Mouse (Mus musculus) frontal cortex, postnatal 10 days (tissue): ENCODE data around the gene Phactr4.
"Not testable (repeated sequence)": the region's sequence is repeated elsewhere in the genome, so short reads cannot be mapped to it uniquely, and the experiment has no call there.

Source experiments
- DNase-seq, 2 experiments: peaks; one replicate each; pipeline ENCODE4 v3.0.0; 2022; ENCODE audit warnings: low spot score in 2 of 2, mixed read lengths in 1 of 2

Phactr4 gene

DNA sequence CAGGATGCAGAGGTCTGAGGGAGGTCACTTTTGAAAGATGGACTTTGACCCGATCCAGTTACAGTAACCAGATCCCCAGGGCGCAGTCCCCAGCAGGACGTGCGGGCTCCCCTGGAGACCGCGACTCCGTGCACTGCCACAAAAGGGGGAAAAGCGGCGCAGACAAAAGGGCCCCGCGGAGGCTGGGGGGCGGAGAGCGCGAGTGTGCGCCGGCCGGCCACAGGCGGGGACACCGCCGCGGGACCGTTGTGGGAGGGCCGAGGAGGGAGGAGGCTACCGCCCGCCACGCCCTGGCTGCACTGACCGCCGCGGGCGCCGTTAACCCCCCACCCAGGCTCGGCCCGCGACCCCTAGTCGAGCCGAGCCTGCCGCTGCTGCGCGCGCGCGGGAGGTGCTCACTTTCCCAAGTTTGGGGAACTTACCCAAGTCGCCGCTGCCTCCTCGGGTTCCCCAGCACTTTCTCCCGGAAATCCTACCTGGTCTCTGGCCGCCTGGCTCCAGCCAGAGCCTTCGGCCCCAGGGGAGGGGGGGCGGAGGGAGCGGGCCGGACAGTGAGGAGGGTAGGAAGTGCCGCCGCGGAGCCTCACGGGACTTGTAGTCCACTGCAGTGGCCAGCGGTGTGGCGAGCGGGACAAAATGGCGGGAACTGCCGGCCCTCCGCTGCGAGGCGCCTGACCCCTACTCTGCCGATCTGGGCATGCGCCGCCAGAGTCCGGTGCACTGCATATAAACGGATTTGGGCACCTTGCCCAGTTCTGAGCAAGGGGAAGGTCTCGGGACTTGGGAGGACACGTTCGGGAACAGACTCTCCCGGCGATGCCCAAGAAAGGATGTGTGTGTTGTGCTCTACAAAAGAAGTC lies at the start of gene Phactr4:
Phactr4 (minus strand) TSS at position 567 of the 860 bp plus-strand sequence.
- peak; percentile 90 to 92 for DNase-seq

- no peak for DNase-seq
Measured at GRCm38 (mm10) chr4:132469873-132470272, 47.6 kb upstream of the Phactr4 start.

GRCm38 (mm10) chr4:132464255-132464613 lies 41.9 kb upstream of the Phactr4 start:
- no peak for DNase-seq

DNA sequence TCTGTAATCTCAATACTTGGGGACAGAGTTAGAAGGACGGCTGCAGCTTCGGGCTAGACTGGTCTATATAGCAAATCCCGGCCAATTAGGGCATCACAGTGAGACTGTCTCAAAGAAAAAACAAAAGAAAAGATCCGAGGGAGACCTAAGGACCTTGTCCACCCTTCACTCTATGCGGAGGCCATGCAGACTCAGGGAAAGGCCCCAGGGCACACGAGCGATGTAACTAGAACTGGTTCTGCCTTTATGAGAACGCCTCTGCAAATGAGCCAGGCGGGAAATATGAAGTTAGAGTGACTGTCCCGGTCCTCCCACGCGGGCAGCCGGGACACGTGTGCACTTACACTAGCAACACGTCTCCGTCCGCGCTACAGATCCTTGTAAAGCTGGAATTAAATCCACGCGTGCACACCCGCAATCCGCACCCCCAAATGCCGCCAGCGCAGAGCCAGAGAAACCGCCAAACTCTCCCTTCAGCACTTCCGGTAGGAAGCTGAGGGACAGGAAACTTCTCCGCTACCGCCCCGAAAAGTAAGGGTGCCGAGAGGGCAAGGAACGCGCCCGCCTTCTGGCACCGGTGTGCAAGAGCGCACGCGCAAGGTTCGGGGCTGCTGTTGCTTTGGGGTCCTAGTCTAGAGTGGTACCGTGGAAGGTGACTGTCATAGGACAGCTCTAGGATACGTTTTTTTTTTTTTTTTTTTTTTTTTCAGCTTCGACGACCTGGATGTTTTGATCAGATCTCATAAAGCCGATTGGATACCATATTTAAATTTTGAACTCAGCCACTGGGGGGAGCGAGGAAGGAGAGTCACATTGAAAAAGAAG lies 41.4 kb upstream of the Phactr4 start, which contains the start of gene Med18:
Med18 (minus strand) TSS at position 492 of the 825 bp plus-strand sequence.
- peak; percentile 90 to 93 for DNase-seq

GRCm38 (mm10) chr4:132462836-132463235 lies 40.5 kb upstream of the Phactr4 start:
- no peak for DNase-seq

DNA sequence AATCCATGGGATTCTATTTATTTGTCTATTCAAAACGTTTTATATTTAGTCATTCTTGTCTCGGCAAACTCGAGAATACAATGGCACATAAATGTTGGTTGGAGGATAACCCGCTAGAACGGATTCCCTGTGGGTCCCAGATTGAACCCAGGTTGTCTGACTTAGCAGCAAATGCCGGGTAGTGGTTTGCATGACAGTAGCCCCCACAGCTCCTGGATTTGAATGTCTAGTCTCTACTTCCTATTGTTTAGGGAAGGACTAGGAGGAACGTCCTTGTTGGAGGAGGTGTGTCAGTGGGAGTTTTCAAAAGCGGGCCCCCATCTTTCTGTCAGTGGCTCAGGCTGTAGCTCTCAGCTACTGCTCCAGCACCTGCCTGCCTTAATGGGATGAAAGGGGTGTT lies 37.9 kb upstream of the Phactr4 start:
- DNase-seq, result no peak

- no peak for DNase-seq
Measured at GRCm38 (mm10) chr4:132455561-132455960, 33.3 kb upstream of the Phactr4 start.

- no peak for DNase-seq
Measured at GRCm38 (mm10) chr4:132455146-132455545, 32.9 kb upstream of the Phactr4 start.

- DNase-seq, result no peak
Measured at GRCm38 (mm10) chr4:132454216-132454615, 31.9 kb upstream of the Phactr4 start.

- no peak for DNase-seq
Measured at GRCm38 (mm10) chr4:132449778-132450177, 27.5 kb upstream of the Phactr4 start.

GRCm38 (mm10) chr4:132446105-132446504 lies 23.8 kb upstream of the Phactr4 start:
- no peak for DNase-seq

- DNase-seq, result no peak
Measured at GRCm38 (mm10) chr4:132444516-132444915, 22.2 kb upstream of the Phactr4 start.

GRCm38 (mm10) chr4:132437857-132438256 lies 15.6 kb upstream of the Phactr4 start:
- DNase-seq, result no peak

DNA sequence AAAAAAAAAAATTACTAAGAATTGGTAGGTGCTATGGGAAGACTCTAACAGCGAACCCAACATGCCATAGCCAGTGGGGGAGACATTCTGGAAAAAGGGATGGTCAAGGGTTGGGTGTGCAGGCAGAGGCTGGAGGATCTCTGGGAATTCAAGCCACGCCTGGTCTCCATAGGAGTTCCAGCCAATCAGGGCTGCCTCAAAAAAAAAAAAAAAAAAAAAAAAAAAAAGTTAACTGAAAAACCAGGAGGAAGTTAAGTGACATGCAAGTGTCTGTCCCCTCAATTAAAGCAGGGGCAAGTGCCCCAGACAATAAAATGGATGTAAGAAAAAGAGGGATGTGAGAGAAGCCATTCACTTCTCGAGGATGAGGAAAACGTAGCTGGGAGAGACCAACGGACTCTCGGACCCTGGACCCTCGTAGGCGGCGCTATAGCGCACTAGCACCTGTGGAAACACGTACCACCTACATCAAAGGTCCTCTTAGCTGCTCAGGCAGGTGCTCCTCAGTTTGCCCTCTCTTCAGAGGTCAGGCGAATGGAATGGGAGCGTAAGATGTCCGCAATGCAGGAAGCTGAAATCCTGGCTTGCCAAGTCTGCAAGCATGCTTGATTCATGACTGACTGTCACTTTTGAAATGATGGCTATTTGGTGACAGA lies 10.6 kb upstream of the Phactr4 start:
- DNase-seq, result no peak

DNA sequence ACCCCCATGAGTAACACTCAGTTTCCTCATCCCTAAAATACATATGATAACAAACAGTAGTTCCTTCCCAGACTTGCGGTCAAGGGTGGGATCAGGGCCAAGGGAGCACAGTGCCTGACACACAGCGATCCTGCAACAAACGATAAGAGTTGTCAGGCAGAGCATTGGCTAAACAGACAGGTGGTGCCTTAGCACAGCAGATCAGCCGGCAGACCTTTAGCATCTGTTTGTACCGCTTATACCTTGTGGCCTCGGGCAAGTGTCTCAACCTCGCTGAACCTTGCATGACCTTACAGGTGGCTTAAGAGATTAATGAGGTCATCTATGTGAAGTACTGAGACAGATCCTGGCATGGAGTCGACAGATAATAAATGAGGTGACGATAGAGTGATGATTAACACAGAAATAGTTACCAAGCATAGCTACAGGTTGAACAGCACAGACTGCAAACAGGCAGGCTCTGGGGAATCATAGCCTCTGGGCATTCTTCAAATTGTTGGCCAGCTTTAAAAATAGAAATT lies 5.8 kb upstream of the Phactr4 start:
- no peak for DNase-seq

DNA sequence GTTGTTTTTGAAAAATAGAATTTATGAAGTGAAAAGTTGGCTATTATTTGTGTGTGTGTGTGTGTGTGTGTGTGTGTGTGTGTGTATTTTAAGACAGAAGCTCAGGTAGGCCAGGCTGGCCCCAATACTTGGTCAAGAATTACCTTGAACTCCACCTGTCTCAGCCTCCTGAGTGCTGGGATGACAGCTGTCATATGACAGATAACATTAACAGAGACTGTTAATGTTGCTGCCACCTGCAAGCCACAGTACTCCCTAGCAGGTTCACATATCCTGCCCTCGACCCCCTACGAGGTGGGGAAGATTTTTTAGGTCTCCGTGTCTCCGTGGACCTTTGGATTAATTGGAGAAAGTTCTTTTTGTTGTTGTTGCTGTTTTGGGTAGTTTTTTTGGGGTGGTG lies 5.2 kb upstream of the Phactr4 start:
- DNase-seq, result no peak

GRCm38 (mm10) chr4:132426021-132426420 lies 3.7 kb upstream of the Phactr4 start:
- no peak for DNase-seq

DNA sequence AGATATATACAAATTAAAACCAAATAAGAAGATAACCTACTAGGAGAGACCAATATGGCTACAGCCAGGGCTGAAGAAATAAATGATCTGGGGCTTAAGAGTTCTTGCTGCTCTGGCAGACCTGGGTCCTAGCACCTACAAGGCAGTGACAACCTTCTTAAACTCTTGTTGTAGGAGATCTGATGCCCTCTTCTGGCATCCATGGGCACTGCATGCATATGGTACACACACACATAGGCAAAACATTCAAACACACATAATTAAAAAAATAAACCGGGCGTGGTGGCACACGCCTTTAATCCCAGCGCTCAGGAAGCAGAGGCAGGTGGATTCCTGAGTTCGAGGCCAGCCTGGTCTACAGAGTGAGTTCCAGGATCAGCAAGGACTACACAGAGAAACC lies 2.5 kb upstream of the Phactr4 start:
- no peak for DNase-seq

DNA sequence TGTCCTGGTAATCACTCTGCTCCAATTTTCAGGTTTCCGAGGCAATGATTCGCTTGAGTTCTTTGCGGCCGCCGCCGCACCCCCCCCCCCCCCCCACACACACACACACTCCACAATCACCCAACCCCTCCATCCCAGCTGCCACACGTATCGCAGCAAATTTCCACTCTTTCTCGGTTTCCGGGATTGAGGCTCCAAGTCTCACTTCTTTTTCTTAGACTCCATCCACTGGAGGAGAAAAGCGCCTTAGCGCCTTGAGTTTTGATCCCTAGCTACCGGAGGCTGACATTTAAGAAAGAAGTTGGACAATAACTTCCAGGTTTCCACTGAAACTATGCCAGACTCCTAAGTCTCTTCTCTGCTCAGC lies 750 bp downstream of the Phactr4 start:
- DNase-seq, result peak in 1 of 2 experiments; percentile 6

DNA sequence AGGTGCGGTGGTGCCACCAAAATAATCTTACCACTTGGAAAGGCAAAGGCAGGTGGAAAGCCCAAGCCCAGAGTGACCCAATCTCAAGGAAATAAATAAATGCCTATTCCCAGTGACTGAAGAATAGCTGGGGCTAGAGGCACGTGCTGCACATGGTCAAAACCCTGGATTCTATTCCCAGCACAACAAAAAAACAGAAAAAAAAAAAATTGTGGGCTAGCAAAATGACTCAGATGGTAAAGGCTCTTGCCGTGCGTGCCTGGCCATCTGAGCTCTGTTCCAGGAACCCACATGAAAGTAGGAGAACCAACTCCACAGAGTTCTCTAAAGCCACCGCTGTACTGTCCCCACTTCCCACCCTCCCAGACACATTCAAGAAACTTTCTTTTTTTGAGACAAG lies 1.8 kb downstream of the Phactr4 start:
- no peak for DNase-seq

DNA sequence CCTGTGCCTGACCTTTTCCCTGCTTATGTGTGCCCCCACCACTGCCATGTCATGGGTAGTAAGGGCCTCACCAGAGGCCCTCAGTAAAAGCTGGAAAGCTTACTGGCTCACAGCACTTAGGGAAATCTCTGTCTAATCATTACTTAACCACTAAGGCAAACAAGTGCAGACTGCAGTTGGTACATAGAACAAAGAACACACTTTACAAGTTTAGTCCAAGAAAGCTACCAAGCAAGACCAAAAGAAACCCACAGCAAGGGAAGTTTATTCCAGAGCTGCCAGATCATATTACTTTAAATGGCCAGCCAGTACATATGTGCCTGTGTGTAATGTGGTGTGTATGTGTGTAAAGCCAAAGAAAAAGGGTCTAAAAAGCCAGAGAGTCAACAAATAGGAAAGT lies 6.3 kb downstream of the Phactr4 start:
- no peak for DNase-seq

GRCm38 (mm10) chr4:132413257-132413656 lies 9.0 kb downstream of the Phactr4 start:
- not testable (repeated sequence) for DNase-seq
